Mouse (Mus musculus) liver, adult (tissue): ENCODE data around the gene Csdc2.
A peak's percentile ranks its signal among the peaks of the same experiment; 100 is the strongest.

ENCODE experiments used
- GATA4 ChIP-seq: IDR thresholded peaks from 2 replicates; pipeline ENCODE4 v1.6.1; 2014; ENCODE audit warnings: mild to moderate bottlenecking, low read length; ENCODE audit not compliant: insufficient replicate concordance

Gene Csdc2

GRCm38 (mm10) chr15:81939774-81940173, 3.2 kb downstream of the Csdc2 start:
- no peak for TF ChIP-seq GATA4

GRCm38 (mm10) chr15:81940219-81940618, 3.7 kb downstream of the Csdc2 start:
- no peak for TF ChIP-seq GATA4

GRCm38 (mm10) chr15:81941010-81941409, 4.5 kb downstream of the Csdc2 start:
- TF ChIP-seq GATA4: no peak

GRCm38 (mm10) chr15:81943176-81943749, 6.7 kb downstream of the Csdc2 start:
- no peak for TF ChIP-seq GATA4

GRCm38 (mm10) chr15:81949076-81949475, 12.5 kb downstream of the Csdc2 start:
- no peak for TF ChIP-seq GATA4

- no peak for TF ChIP-seq GATA4
Measured at GRCm38 (mm10) chr15:81949476-81950131, 13.0 kb downstream of the Csdc2 start.

- no peak for TF ChIP-seq GATA4
Measured at GRCm38 (mm10) chr15:81950716-81951115, 14.2 kb downstream of the Csdc2 start.

- no peak for TF ChIP-seq GATA4
Measured at GRCm38 (mm10) chr15:81951159-81951558, 14.6 kb downstream of the Csdc2 start.

- no peak for TF ChIP-seq GATA4
Measured at GRCm38 (mm10) chr15:81952310-81952709, 15.8 kb downstream of the Csdc2 start.

GRCm38 (mm10) chr15:81954151-81954583, 17.6 kb downstream of the Csdc2 start:
- no peak for TF ChIP-seq GATA4

- no peak for TF ChIP-seq GATA4
Measured at GRCm38 (mm10) chr15:81954716-81955115, 18.2 kb downstream of the Csdc2 start.

GRCm38 (mm10) chr15:81955414-81955813, 18.9 kb downstream of the Csdc2 start:
- no peak for TF ChIP-seq GATA4

- TF ChIP-seq GATA4: no peak
Measured at GRCm38 (mm10) chr15:81956457-81956856, 19.9 kb downstream of the Csdc2 start.

GRCm38 (mm10) chr15:81957598-81957997, 21.0 kb downstream of the Csdc2 start:
- no peak for TF ChIP-seq GATA4

GRCm38 (mm10) chr15:81958906-81959305, 22.3 kb downstream of the Csdc2 start:
- no peak for TF ChIP-seq GATA4

- peak; percentile 37; the same call in 1 of the 2 replicates for TF ChIP-seq GATA4
Measured at GRCm38 (mm10) chr15:81960171-81961077, 23.9 kb downstream of the Csdc2 start, which contains the start of gene Pmm1. Gene Pmm1, minus strand, starts transcription at chr15:81960930.
